Mouse (Mus musculus) forebrain, embryonic 16.5 days (tissue): ENCODE data around the gene Nbr1. TPM values are rescaled to one million over a fixed set of nuclear protein-coding genes. Genes with fewer than 3 reads are reported as not detected.
"Not testable (repeated sequence)": the region's sequence is repeated elsewhere in the genome, so short reads cannot be mapped to it uniquely, and the experiment has no call there.

Experiments
- ATAC-seq: fragments of 200-750 bp; cut with Nextera tagmentation; 2 replicates; pipeline ENCODE4 v1.8.0; 2017; ENCODE audit warnings: mild to moderate bottlenecking, moderate library complexity
- H3K27ac ChIP-seq: fragments of 300-500 bp; sonication (generic); 2 replicates; pipeline ENCODE4 v1.5.1; 2014; ENCODE audit warnings: low read length, control low read depth
- H3K27me3 ChIP-seq: fragments of 300-500 bp; sonication (generic); replicated peaks from 2 replicates; pipeline ENCODE4 v1.6.1; 2014; ENCODE audit warnings: low read length; ENCODE audit not compliant: control insufficient read depth, insufficient read depth
- H3K36me3 ChIP-seq: fragments of 300-500 bp; sonication (generic); 2 replicates; pipeline ENCODE4 v1.6.1; 2014; ENCODE audit not compliant: control insufficient read depth, insufficient read depth
- H3K4me1 ChIP-seq: fragments of 300-500 bp; sonication (generic); replicated peaks from 2 replicates; pipeline ENCODE4 v1.6.1; 2014; ENCODE audit warnings: low read length; ENCODE audit not compliant: control insufficient read depth, insufficient read depth
- H3K4me2 ChIP-seq: fragments of 300-500 bp; sonication (generic); 2 replicates; pipeline ENCODE4 v1.6.1; 2014; ENCODE audit warnings: mild to moderate bottlenecking, low read length, control low read depth
- H3K4me3 ChIP-seq: fragments of 300-500 bp; sonication (generic); replicated peaks from 2 replicates; pipeline ENCODE4 v1.5.1; 2014; ENCODE audit warnings: mild to moderate bottlenecking, low read length, control low read depth
- H3K9ac ChIP-seq: fragments of 300-500 bp; sonication (generic); replicated peaks from 2 replicates; pipeline ENCODE4 v1.6.1; 2014; ENCODE audit warnings: low read depth, low read length, control low read depth
- H3K9me3 ChIP-seq: fragments of 300-500 bp; sonication (generic); 2 replicates; pipeline ENCODE4 v1.6.1; 2016; ENCODE audit warnings: low read length; ENCODE audit not compliant: control insufficient read depth
- WGBS: fragments of 180-500 bp; shearing (Covaris S2); extraction: QIAGEN DNeasy Blood & Tissue Kit; methylation state at CpG from one replicate; pipeline ENCODE4 v1.1.7; 2014; 5-methylcytosine and 5-hydroxymethylcytosine counted together
- polyA plus RNA-seq: library from polyadenylated mRNA; unstranded; fragments of >200 nt; fragmentation: Nextera tagmentation; extraction: Ambion mirVana; gene quantifications from 2 replicates; pipeline ENCODE4 v1.2.1, GENCODE M21; 2015

The Nbr1 gene
- polyA plus RNA-seq, 1 experiment from 2014 or later: 126 TPM

GRCm38 (mm10) chr11:101589989-101590624 lies 38.2 kb downstream of the Nbr1 start:
- 87% methylated on average over 12 of the region's 12 CpGs for WGBS
- Histone ChIP-seq H3K27me3 (no peaks in the 10 kb centered on the region), H3K9me3 (no peaks in the 10 kb centered on the region), H3K9ac (no peak overlapping the region), H3K4me3 (no peak overlapping the region), H3K4me1 (no peaks in the 10 kb centered on the region), H3K36me3 (no peaks in the 10 kb centered on the region), H3K27ac (no peak overlapping the region), H3K4me2 (no peak overlapping the region)
- no peak for ATAC-seq

- no peaks in the 10 kb centered on the region for H3K27me3 ChIP-seq
- H3K4me1 ChIP-seq: peaks cover 2% of the 10 kb centered on the region; the same call in 1 of the 2 replicates
- WGBS: 71% methylated on average over 6 of the region's 6 CpGs
- H3K27ac ChIP-seq: no peak within 1 kb of the TSS
- H3K9me3 ChIP-seq: no peaks in the 10 kb centered on the region
- H3K36me3 ChIP-seq: no peaks in the 10 kb centered on the region
- no peak within 1 kb of the TSS for H3K4me3 ChIP-seq
- no peak within 1 kb of the TSS for H3K4me2 ChIP-seq
- ATAC-seq: no peak
- H3K9ac ChIP-seq: no peak within 1 kb of the TSS
Measured at GRCm38 (mm10) chr11:101599156-101599555, 47.2 kb downstream of the Nbr1 start, which contains the start of gene Gm11634. TSS of gene Gm11634 (minus strand) at chr11:101599256.

GRCm38 (mm10) chr11:101602491-101602890 lies 50.5 kb downstream of the Nbr1 start:
- no peak overlapping the region for H3K4me2 ChIP-seq
- no peaks in the 10 kb centered on the region for H3K27me3 ChIP-seq
- no peak for ATAC-seq
- H3K36me3 ChIP-seq: no peaks in the 10 kb centered on the region
- H3K4me1 ChIP-seq: peaks cover 2% of the 10 kb centered on the region; the same call in 1 of the 2 replicates
- 15% methylated on average over 3 of the region's 3 CpGs for WGBS
- H3K27ac ChIP-seq: no peak overlapping the region
- H3K4me3 ChIP-seq: no peak overlapping the region
- no peaks in the 10 kb centered on the region for H3K9me3 ChIP-seq
- no peak overlapping the region for H3K9ac ChIP-seq

- Histone ChIP-seq H3K27ac (peak overlapping the region; percentile 74), H3K9ac (peak overlapping the region; percentile 56; the same call in 1 of the 2 replicates), H3K36me3 (no peaks in the 10 kb centered on the region), H3K4me1 (peaks cover 1% of the 10 kb centered on the region; the same call in 1 of the 2 replicates), H3K9me3 (no peaks in the 10 kb centered on the region), H3K27me3 (no peaks in the 10 kb centered on the region), H3K4me3 (peak overlapping the region; percentile 46), H3K4me2 (peak overlapping the region; percentile 53)
- 1% methylated on average over 3 of the region's 3 CpGs for WGBS
- ATAC-seq: no peak
Measured at GRCm38 (mm10) chr11:101604116-101604515, 52.2 kb downstream of the Nbr1 start.

GRCm38 (mm10) chr11:101604531-101605453 lies 52.8 kb downstream of the Nbr1 start:
- H3K9me3 ChIP-seq, H3K36me3 ChIP-seq, H3K4me1 ChIP-seq, H3K27me3 ChIP-seq: not testable (repeated sequence)
- peak overlapping the region; percentile 46 for H3K4me3 ChIP-seq
- ATAC-seq: peak; percentile 94
- peak overlapping the region; percentile 74 for H3K27ac ChIP-seq
- H3K4me2 ChIP-seq: peak overlapping the region; percentile 53
- WGBS: 2% methylated on average over 30 of the region's 30 CpGs
- H3K9ac ChIP-seq: peak overlapping the region; percentile 56

GRCm38 (mm10) chr11:101607134-101607533 lies 55.2 kb downstream of the Nbr1 start:
- not testable (repeated sequence) for H3K27ac ChIP-seq, H3K27me3 ChIP-seq, H3K36me3 ChIP-seq, H3K4me2 ChIP-seq, H3K9me3 ChIP-seq, H3K4me3 ChIP-seq, H3K4me1 ChIP-seq, ATAC-seq, H3K9ac ChIP-seq
- WGBS: 91% methylated on average over 4 of the region's 4 CpGs

- no peak overlapping the region for H3K4me2 ChIP-seq
- H3K9ac ChIP-seq: no peak overlapping the region
- no peak overlapping the region for H3K4me3 ChIP-seq
- no peaks in the 10 kb centered on the region for H3K9me3 ChIP-seq
- ATAC-seq: no peak
- peaks cover 6% of the 10 kb centered on the region; the same call in 1 of the 2 replicates for H3K4me1 ChIP-seq
- H3K36me3 ChIP-seq: no peaks in the 10 kb centered on the region
- no peaks in the 10 kb centered on the region for H3K27me3 ChIP-seq
- no peak overlapping the region for H3K27ac ChIP-seq
- 43% methylated on average over 11 of the region's 11 CpGs for WGBS
Measured at GRCm38 (mm10) chr11:101610445-101610844, 58.5 kb downstream of the Nbr1 start.

- H3K4me3 ChIP-seq: no peak overlapping the region
- H3K9ac ChIP-seq: no peak overlapping the region
- peaks cover 27% of the 10 kb centered on the region for H3K4me1 ChIP-seq
- no peak for ATAC-seq
- 84% methylated on average over 6 of the region's 6 CpGs for WGBS
- H3K4me2 ChIP-seq: no peak overlapping the region
- no peak overlapping the region for H3K27ac ChIP-seq
- no peaks in the 10 kb centered on the region for H3K27me3 ChIP-seq
- no peaks in the 10 kb centered on the region for H3K36me3 ChIP-seq
- H3K9me3 ChIP-seq: no peaks in the 10 kb centered on the region
Measured at GRCm38 (mm10) chr11:101613596-101613995, 61.6 kb downstream of the Nbr1 start.

GRCm38 (mm10) chr11:101614116-101614515 lies 62.2 kb downstream of the Nbr1 start:
- Histone ChIP-seq H3K27ac (no peak overlapping the region), H3K9ac (no peak overlapping the region), H3K4me3 (no peak overlapping the region), H3K27me3 (no peaks in the 10 kb centered on the region), H3K4me2 (no peak overlapping the region), H3K4me1 (peaks cover 27% of the 10 kb centered on the region), H3K9me3 (no peaks in the 10 kb centered on the region), H3K36me3 (no peaks in the 10 kb centered on the region)
- WGBS: 23% methylated on average over 4 of the region's 4 CpGs
- no peak for ATAC-seq
